8 mouse cellular contexts compared by ENCODE assay signal in the genomic region with DNA sequence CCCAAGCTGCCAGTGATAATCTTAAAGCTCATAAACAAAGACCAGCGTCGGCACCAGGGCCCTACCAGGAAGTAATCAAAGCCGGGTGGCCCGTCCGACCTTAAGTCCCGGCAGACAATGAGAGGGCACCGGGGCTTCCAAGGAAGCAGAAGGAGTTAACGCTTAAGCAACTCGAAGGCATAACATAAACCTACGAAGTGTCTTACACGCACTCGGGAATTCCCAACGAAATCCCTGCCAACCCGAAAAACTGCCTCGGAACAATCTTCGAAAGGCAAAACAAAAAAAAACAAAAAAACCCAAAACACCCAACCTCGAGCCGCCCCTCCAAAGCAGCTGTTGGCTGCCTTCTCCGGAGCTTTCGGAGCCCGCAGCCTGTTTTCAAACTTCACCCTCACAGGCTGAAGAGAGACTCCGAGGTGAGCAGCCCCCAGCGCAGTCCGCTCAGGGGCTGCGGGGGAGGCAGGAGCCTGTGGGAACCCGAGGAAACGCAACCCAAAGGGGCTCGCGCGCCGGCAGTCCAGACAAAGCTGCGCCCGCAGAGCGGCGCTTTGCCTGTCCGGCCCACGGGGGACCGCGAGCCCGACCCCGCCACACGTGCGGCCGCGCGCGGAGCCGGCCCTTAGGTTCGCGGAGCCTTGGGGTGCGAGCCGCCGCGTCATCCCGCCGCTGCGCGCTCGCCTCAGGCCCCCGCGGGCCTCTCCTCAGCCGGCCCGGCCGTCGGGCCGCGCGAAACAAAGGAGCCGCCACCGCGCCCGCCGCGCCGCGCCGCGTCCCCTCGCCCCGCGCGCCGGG. TPM values are rescaled to one million over a fixed set of nuclear protein-coding genes. Genes with fewer than 3 reads are reported as not detected.
DNase-seq lines count a peak whose midpoint lies in the region; ATAC-seq and TF ChIP-seq lines count a peak whose summit lies in the region.

No protein-coding gene starts in this region.

- peaks cover 37% of the 10 kb centered on the region for H3K4me1 ChIP-seq in intestine, embryonic 16.5 days (ENCODE audit: control insufficient read depth, insufficient read depth, low read length)
- peaks cover 8% of the 10 kb centered on the region; the same call in 1 of the 2 replicates for H3K4me1 ChIP-seq in lung, embryonic 14.5 days (ENCODE audit: insufficient read depth)

- intact Hi-C loops in gastrocnemius, postnatal 14 days (cut with DNase I; ENCODE audit: low total_unique reads) = no loop called here

- WGBS in intestine, embryonic 16.5 days = under 1% methylated on average over 75 of the region's 83 CpGs
- WGBS in lung, embryonic 14.5 days = under 1% methylated on average over 77 of the region's 83 CpGs

- DNase-seq in ovary, postnatal 14 days (ENCODE audit: low spot score) = peak; percentile 24
- no peak for DNase-seq in ovary, adult 18-20 months (ENCODE audit: low spot score)
- peak; percentile 67 to 72 for DNase-seq in cerebellum, postnatal 25 days
- peak; percentile 49 for DNase-seq in gastrocnemius, postnatal 14 days
- peak; percentile 76 for DNase-seq in lung, embryonic 14.5 days
- peak; percentile 31 for DNase-seq in right cerebral cortex, adult 18-20 months
- DNase-seq in urinary bladder, postnatal 4 days (ENCODE audit: low spot score in 2 of 2) = peak; percentile 35 to 60

- H3K27me3 ChIP-seq in intestine, embryonic 16.5 days (replicated peaks; ENCODE audit: control insufficient read depth, insufficient read depth, low read length) = no peaks in the 10 kb centered on the region
- no peaks in the 10 kb centered on the region for H3K27me3 ChIP-seq in lung, embryonic 14.5 days (ENCODE audit: insufficient read depth, low read length)

- peak overlapping the region; percentile 99 for H3K9ac ChIP-seq in intestine, embryonic 16.5 days (ENCODE audit: low read depth, low read length)
- peak overlapping the region; percentile 98 for H3K9ac ChIP-seq in lung, embryonic 14.5 days

- H3K4me3 ChIP-seq in intestine, embryonic 16.5 days (ENCODE audit: low read length) = peak overlapping the region; percentile 92
- peak overlapping the region; percentile 88 for H3K4me3 ChIP-seq in lung, embryonic 14.5 days (ENCODE audit: low read depth, low read length)

- TF ChIP-seq CTCF in lung, embryonic 14.5 days (IDR thresholded peaks at IDR 0.05; ENCODE audit: low read depth) = no peak

- no peaks in the 10 kb centered on the region for H3K9me3 ChIP-seq in intestine, embryonic 16.5 days (ENCODE audit: control insufficient read depth, low read length)
- H3K9me3 ChIP-seq in lung, embryonic 14.5 days (ENCODE audit: low read depth, low read length) = no peaks in the 10 kb centered on the region

- ATAC-seq in intestine, embryonic 16.5 days = peak; percentile 37
- ATAC-seq in lung, embryonic 14.5 days (ENCODE audit: insufficient read depth) = no peak; the same call in 1 of the 2 replicates

- H3K27ac ChIP-seq in intestine, embryonic 16.5 days (ENCODE audit: low read length) = peak overlapping the region; percentile 98
- peak overlapping the region; percentile 94 for H3K27ac ChIP-seq in lung, embryonic 14.5 days (ENCODE audit: low read depth)

- peak overlapping the region; percentile 59 for H3K4me2 ChIP-seq in intestine, embryonic 16.5 days (ENCODE audit: low read depth, low read length)
- H3K4me2 ChIP-seq in lung, embryonic 14.5 days = peak overlapping the region; percentile 57

- no peaks in the 10 kb centered on the region for H3K36me3 ChIP-seq in intestine, embryonic 16.5 days (ENCODE audit: control insufficient read depth, insufficient read depth, low read length)
- no peaks in the 10 kb centered on the region for H3K36me3 ChIP-seq in lung, embryonic 14.5 days (ENCODE audit: insufficient read depth)

RNA-seq across cellular contexts. Expression of gene Usp3, which starts 0.9 kb away (rescaled TPM):
- total RNA-seq in gastrocnemius, postnatal 14 days (2021) = 10 to 100 TPM; 18.4 to 18.9 TPM
- 75.5 and 79.1 TPM in 2 replicates for polyA plus RNA-seq in intestine, embryonic 16.5 days (2015; fragmentation: Nextera tagmentation; extraction: Ambion mirVana)
- 73.7 and 73.9 TPM in 2 replicates for polyA plus RNA-seq in lung, embryonic 14.5 days (2014; fragmentation: Nextera tagmentation; extraction: Ambion mirVana)
